Mouse (Mus musculus) lung, embryonic 16.5 days (tissue): ENCODE results near the gene Ppp1r15a. TPM values are rescaled to one million over a fixed set of nuclear protein-coding genes. Genes with fewer than 3 reads are reported as not detected.
"Not testable (repeated sequence)": the region's sequence is repeated elsewhere in the genome, so short reads cannot be mapped to it uniquely, and the experiment has no call there.

ENCODE experiments used
- ATAC-seq: fragments of 200-750 bp; cut with Nextera tagmentation; 2 replicates; pipeline ENCODE4 v1.8.0; 2017; ENCODE audit warnings: low read depth, mild to moderate bottlenecking, moderate library complexity
- H3K27ac ChIP-seq: fragments of 300-500 bp; sonication (generic); 2 replicates; pipeline ENCODE4 v1.5.1; 2014; ENCODE audit warnings: mild to moderate bottlenecking, control low read depth, low read length
- H3K27me3 ChIP-seq: fragments of 300-500 bp; sonication (generic); 2 replicates; pipeline ENCODE4 v1.6.1; 2014; ENCODE audit warnings: low read depth, low read length, mixed read lengths; ENCODE audit not compliant: control insufficient read depth, insufficient read depth
- H3K36me3 ChIP-seq: fragments of 300-500 bp; sonication (generic); 2 replicates; pipeline ENCODE4 v1.6.1; 2014; ENCODE audit warnings: low read length; ENCODE audit not compliant: control insufficient read depth, insufficient read depth
- H3K4me1 ChIP-seq: fragments of 300-500 bp; sonication (generic); replicated peaks from 2 replicates; pipeline ENCODE4 v1.6.1; 2014; ENCODE audit warnings: low read length, mixed read lengths; ENCODE audit not compliant: control insufficient read depth, insufficient read depth
- H3K4me2 ChIP-seq: fragments of 300-500 bp; sonication (generic); 2 replicates; pipeline ENCODE4 v1.6.1; 2014; ENCODE audit warnings: low read depth, low read length, control low read depth
- H3K4me3 ChIP-seq: fragments of 300-500 bp; sonication (generic); 2 replicates; pipeline ENCODE4 v1.5.1; 2014; ENCODE audit warnings: mild to moderate bottlenecking, low read length, control low read depth
- H3K9ac ChIP-seq: fragments of 300-500 bp; sonication (generic); 2 replicates; pipeline ENCODE4 v1.6.1; 2014; ENCODE audit warnings: low read length, control low read depth
- H3K9me3 ChIP-seq: fragments of 300-500 bp; sonication (generic); 2 replicates; pipeline ENCODE4 v1.6.1; 2016; ENCODE audit warnings: low read length; ENCODE audit not compliant: control insufficient read depth
- WGBS: fragments of 180-500 bp; shearing (Covaris S2); extraction: QIAGEN DNeasy Blood & Tissue Kit; methylation state at CpG from one replicate; pipeline ENCODE4 v1.1.7; 2014; 5-methylcytosine and 5-hydroxymethylcytosine counted together
- polyA plus RNA-seq: library from polyadenylated mRNA; unstranded; fragments of >200 nt; fragmentation: Nextera tagmentation; extraction: Ambion mirVana; gene quantifications from 2 replicates; pipeline ENCODE4 v1.2.1, GENCODE M21; 2015

Ppp1r15a gene
- polyA plus RNA-seq, 1 experiment from 2014 or later, result 22.4 TPM

DNA sequence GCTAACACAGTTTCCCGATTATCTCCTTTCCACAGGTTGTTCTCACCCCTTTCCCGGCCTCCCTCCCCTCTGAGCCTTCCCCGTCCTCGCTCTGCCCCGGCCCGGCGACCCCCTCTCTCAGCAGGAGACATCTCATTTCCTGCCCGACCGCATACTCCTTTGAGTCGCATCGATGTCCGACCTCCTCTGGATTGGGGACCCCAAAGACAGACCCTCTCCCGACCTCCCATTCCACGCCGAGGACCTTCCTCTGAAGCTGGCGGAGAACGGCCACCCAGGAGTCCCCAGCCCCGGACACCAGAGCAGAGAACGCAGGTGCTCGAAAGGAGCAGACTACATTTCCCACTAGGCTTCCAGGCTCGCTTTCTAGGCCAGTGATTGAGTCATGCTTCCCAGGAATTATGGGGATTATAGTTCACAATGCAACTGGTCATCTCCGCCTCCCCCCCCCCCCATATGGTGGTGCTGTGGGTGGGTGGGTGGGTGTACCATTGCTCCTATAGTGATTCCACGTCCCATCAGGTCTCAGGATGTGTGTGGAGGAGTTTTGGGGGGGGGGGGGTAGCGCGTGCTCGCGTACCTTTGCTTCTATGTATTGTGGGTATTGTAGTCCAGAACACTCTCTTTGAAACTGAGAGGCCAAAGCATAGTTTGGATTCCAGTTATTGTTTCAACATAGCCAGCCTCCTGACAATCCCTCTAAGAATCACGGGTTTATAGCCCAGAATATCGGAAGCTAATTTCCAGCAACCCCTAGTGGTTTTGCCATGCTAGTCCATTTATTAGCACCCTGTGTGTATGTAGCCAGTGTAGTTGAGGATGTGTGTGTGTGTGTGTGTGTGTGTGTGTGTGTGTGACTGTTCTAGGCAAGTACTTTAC is 12.3 kb upstream of the Ppp1r15a start:
- Histone ChIP-seq H3K27ac (no peak overlapping the region), H3K4me2 (peak overlapping the region; percentile 79), H3K27me3 (no peaks in the 10 kb centered on the region), H3K4me1 (peaks cover 3% of the 10 kb centered on the region), H3K9ac (peak overlapping the region; percentile 71), H3K9me3 (no peaks in the 10 kb centered on the region), H3K4me3 (peak overlapping the region; percentile 61), H3K36me3 (no peaks in the 10 kb centered on the region)
- 5% methylated on average over 29 of the region's 29 CpGs for WGBS
- ATAC-seq, result peak; percentile 87

DNA sequence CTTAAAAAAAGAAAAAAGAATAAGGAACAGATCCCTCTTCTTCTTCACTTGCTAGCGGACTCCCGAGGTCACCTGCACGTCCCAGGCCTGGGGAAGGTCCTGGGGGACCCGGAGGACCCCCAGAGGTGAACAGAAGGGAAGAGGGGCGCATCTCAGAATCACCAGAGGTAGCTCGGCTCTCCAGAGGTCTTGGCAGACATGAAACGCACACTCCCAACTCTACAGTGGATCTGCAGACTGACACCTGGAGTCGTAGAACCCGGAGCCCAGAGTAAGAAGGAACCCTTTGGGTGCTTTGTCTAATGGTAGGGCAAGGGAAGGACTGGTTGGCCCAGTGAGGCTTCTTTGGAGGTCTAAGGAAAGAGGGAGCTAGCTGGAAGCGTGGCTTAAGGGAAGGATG is 11.5 kb upstream of the Ppp1r15a start:
- 77% methylated on average over 10 of the region's 10 CpGs for WGBS
- H3K4me1 ChIP-seq, result peaks cover 3% of the 10 kb centered on the region
- H3K4me2 ChIP-seq, result peak overlapping the region; percentile 79
- no peak for ATAC-seq
- H3K27ac ChIP-seq, result no peak overlapping the region
- H3K36me3 ChIP-seq, result no peaks in the 10 kb centered on the region
- peak overlapping the region; percentile 71; the same call in 1 of the 2 replicates for H3K9ac ChIP-seq
- peak overlapping the region; percentile 61 for H3K4me3 ChIP-seq
- H3K27me3 ChIP-seq, result no peaks in the 10 kb centered on the region
- no peaks in the 10 kb centered on the region for H3K9me3 ChIP-seq

DNA sequence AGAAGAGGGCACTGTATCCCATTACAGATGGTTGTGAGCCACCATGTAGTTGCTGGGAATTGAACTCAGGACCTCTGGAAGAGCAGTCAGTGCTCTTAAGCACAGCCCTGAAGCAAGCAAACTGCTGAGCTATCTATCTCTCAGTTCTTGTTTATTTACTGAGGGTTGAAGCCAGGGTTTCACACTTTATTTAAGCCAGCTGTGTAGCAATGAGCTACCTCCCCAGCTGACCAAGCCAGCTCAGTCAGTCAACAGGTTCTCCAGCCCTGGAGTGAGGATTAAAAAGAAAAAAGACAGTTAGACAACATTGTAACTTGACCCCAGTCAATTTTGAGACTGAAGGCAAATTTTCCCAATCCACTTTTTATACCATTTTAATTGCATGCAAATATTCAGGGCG is 9.6 kb upstream of the Ppp1r15a start:
- H3K9me3 ChIP-seq, result no peaks in the 10 kb centered on the region
- H3K27ac ChIP-seq, result no peak overlapping the region
- no peak overlapping the region for H3K9ac ChIP-seq
- H3K4me2 ChIP-seq, result no peak overlapping the region
- H3K27me3 ChIP-seq, result no peaks in the 10 kb centered on the region
- H3K36me3 ChIP-seq, result no peaks in the 10 kb centered on the region
- WGBS, result 57% methylated on average over 1 of the region's 1 CpGs
- peaks cover 6% of the 10 kb centered on the region for H3K4me1 ChIP-seq
- no peak overlapping the region for H3K4me3 ChIP-seq
- ATAC-seq, result no peak

DNA sequence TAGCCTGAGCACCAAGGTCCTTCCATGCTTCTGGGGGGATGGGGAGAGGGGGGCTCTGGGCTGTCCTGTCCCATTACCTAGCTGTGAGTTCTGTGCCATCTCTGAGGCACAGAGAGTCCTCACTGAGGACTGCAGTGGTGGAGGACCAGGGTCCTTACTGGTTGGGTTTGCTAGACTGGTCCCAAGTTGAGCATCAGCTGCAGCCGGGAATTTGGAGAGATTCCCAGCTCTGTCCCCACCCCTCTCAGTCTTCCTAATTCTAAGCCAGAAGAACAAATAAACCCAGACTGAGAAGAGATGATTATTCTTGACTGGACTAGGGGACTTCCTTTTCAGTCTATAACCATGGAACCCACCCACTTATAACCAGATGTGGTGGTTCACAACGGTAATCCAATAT is 4.6 kb upstream of the Ppp1r15a start:
- Histone ChIP-seq H3K27ac (peak overlapping the region; percentile 4; the same call in 1 of the 2 replicates), H3K4me1 (peaks cover 13% of the 10 kb centered on the region; the same call in 1 of the 2 replicates), H3K4me2 (no peak overlapping the region), H3K9ac (no peak overlapping the region), H3K27me3 (no peaks in the 10 kb centered on the region), H3K9me3 (no peaks in the 10 kb centered on the region), H3K4me3 (no peak overlapping the region), H3K36me3 (no peaks in the 10 kb centered on the region)
- ATAC-seq, result no peak
- 38% methylated on average over 2 of the region's 2 CpGs for WGBS

DNA sequence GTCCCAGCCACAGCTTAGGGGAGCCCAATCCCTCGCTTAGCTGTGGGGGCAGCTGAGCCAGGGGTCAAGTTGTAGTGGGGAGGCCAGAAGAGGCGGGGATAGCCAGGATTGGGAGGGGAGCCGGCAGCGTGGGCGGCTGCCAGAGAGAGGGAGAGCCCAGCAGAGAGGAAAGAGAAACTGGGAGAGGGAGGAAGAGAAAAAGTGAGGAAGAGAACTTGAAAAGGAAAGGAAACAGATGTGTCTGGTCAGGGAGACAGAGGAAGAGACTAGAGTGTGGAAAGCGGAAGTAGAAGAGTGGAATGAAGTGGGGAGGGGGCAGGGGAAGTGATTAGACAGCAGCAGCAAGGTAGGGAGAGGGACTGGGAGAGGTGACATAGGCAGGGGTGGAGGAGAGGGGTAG is 3.4 kb upstream of the Ppp1r15a start:
- no peaks in the 10 kb centered on the region for H3K9me3 ChIP-seq
- ATAC-seq, result no peak
- H3K4me3 ChIP-seq, result no peak overlapping the region
- no peak overlapping the region for H3K9ac ChIP-seq
- peaks cover 22% of the 10 kb centered on the region for H3K4me1 ChIP-seq
- H3K27ac ChIP-seq, result no peak overlapping the region
- H3K27me3 ChIP-seq, result no peaks in the 10 kb centered on the region
- H3K4me2 ChIP-seq, result no peak overlapping the region
- no peaks in the 10 kb centered on the region for H3K36me3 ChIP-seq
- WGBS, result 6% methylated on average over 6 of the region's 6 CpGs

DNA sequence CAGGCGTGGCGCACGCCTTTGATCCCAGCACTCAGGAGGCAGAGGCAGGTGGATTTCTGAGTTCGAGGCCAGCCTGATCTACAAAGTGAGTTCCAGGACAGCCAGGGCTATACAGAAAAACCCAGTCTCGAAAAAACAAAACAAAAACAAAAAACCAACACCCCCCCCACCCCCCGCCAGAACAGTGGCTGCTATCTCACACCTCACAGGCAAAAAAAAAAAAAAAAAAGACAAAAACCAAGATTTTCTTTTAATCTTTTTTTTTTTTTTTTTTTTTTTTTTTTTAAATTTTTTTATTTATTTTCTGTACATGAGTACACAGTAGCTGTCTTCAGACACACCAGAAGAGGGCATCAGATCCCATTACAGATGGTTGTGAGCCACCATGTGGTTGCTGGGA is 1.1 kb upstream of the Ppp1r15a start:
- 89% methylated on average over 6 of the region's 6 CpGs for WGBS
- H3K4me2 ChIP-seq, H3K9me3 ChIP-seq, H3K4me3 ChIP-seq, H3K9ac ChIP-seq, H3K27ac ChIP-seq, H3K27me3 ChIP-seq, H3K36me3 ChIP-seq, ATAC-seq: not testable (repeated sequence)
- peaks cover 31% of the 10 kb centered on the region for H3K4me1 ChIP-seq

DNA sequence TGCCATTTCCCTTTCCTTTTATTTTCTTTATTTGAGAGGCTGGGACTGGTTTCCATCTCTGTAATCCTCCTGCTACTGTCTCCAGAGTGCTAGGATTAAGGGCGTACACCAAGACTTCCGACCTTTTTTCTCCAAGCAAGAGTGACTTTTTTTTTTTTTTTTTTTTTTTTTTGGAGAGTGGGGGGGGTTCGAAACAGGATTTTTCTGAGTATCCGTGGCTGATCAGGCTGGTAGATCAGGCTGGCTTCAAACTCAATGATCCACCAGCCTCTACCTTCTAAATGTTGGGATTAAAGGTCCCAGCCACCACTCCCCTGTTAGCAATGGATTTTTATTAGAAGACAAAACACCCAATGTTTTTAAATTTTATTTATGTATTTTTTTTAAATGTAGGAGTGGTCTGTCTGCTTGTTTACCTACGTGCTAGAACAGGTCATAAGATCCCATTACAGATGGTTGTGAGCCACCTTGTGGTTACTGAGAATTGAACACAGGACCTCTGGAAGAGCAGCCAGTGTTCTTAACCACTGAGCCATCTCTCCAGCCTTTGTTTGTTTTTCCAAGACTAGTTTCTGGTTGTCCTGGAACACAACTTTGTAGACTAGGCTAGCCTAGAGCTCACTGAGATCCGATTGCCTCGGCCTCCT is 529 bp upstream of the Ppp1r15a start:
- peak overlapping the region; percentile 90 for H3K27ac ChIP-seq
- no peaks in the 10 kb centered on the region for H3K27me3 ChIP-seq
- peaks cover 31% of the 10 kb centered on the region for H3K4me1 ChIP-seq
- H3K9ac ChIP-seq, result peak overlapping the region; percentile 95
- H3K4me3 ChIP-seq, result peak overlapping the region; percentile 92
- peaks cover 5% of the 10 kb centered on the region; the same call in 1 of the 2 replicates for H3K36me3 ChIP-seq
- whole genome bisulfite sequencing, result 18% methylated on average over 7 of the region's 7 CpGs
- H3K9me3 ChIP-seq, result no peaks in the 10 kb centered on the region
- ATAC-seq, result no peak
- peak overlapping the region; percentile 82 for H3K4me2 ChIP-seq

DNA sequence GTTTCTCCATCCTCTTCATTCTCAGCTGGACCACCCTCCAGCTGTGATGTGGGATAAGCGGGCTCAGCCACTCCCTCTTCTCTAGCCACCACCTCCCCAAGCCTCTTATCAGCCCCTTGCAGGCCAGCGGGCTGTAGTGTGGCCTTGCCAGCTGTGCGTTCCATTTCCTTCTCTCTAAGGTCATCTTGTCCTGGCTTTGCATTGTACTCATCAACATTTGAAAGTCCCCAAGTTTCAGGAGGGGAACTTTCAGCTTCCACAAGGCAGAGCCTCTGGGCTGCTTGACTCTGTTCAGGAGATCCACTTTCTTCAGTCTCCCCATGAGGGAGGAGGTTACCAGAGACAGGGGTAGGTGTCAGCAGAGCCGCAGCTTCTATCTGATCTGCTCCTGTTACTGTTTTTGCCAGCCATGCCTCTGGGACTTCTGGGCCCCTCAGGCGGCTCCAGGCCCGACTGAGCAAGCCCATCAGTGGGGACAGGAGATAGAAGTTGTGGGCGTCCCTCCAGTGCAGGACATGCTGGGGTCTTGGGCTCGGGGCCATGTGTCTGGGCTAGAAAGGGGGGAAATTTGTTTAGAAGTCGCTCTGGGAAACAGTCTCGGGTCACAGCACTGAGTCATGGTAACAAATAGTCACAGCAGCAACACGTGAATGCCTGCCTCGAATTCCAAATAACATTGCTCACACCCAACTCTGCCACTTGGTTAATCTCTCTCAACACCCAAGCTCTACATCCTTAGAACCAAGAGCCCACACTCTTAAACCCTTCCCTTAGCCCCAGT is 1.0 kb downstream of the Ppp1r15a start:
- peak overlapping the region; percentile 95 for H3K9ac ChIP-seq
- H3K4me1 ChIP-seq, result peaks cover 26% of the 10 kb centered on the region
- WGBS, result 14% methylated on average over 12 of the region's 12 CpGs
- no peaks in the 10 kb centered on the region for H3K9me3 ChIP-seq
- peaks cover 5% of the 10 kb centered on the region; the same call in 1 of the 2 replicates for H3K36me3 ChIP-seq
- peak; percentile 11; the same call in 1 of the 2 replicates for ATAC-seq
- peak overlapping the region; percentile 92 for H3K4me3 ChIP-seq
- H3K27me3 ChIP-seq, result no peaks in the 10 kb centered on the region
- peak overlapping the region; percentile 90 for H3K27ac ChIP-seq
- H3K4me2 ChIP-seq, result peak overlapping the region; percentile 82
